Mouse (Mus musculus) embryonic fibroblast, embryonic 13.5 days (primary cell): ENCODE data around the gene Sar1a.

ENCODE experiments used
- CTCF ChIP-seq: IDR thresholded peaks from 2 replicates; pipeline ENCODE4 v1.5.1; 2011; ENCODE audit warnings: mild to moderate bottlenecking, control low read depth, low read length, moderate library complexity, borderline replicate concordance; ENCODE audit not compliant: insufficient read depth
- POLR2A ChIP-seq: IDR thresholded peaks from 2 replicates; pipeline ENCODE4 v1.6.1; 2011; ENCODE audit warnings: low read depth, mild to moderate bottlenecking, control low read depth, low read length, moderate library complexity

DNA sequence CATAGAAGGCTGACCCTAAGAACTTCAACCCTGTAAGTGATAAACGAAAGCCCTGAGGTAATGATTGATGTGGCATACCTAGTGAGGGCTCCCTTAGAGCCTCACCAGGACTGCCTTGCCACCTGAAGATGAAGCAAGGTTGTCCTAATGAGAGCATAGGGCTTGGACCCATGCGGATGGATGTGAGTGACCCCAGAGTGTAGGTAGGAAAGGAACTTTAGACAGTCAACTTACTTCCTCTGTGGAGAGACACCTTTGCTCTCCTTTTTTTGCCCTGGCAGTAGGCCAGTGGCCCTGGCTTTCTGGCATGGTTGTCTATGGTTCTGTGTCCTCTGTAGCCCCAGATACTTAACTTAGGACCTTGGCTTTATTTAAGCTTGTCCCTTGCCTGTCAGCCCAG, 16.9 kb downstream of the Sar1a start:
- TF ChIP-seq CTCF, result no peak
- no peak for TF ChIP-seq POLR2A
